Mouse (Mus musculus) liver, postnatal 0 days (tissue): ENCODE measurements around the gene Pspn.

Experiments used
- CTCF ChIP-seq: sonication (generic); IDR thresholded peaks from 2 replicates; pipeline ENCODE4 v1.5.1; 2016; ENCODE audit warnings: antibody characterized with exemption, low read depth
- EP300 ChIP-seq: IDR thresholded peaks from 2 replicates; pipeline ENCODE4 v1.6.1; 2016; ENCODE audit warnings: antibody characterized with exemption, low read depth, mild to moderate bottlenecking

DNA sequence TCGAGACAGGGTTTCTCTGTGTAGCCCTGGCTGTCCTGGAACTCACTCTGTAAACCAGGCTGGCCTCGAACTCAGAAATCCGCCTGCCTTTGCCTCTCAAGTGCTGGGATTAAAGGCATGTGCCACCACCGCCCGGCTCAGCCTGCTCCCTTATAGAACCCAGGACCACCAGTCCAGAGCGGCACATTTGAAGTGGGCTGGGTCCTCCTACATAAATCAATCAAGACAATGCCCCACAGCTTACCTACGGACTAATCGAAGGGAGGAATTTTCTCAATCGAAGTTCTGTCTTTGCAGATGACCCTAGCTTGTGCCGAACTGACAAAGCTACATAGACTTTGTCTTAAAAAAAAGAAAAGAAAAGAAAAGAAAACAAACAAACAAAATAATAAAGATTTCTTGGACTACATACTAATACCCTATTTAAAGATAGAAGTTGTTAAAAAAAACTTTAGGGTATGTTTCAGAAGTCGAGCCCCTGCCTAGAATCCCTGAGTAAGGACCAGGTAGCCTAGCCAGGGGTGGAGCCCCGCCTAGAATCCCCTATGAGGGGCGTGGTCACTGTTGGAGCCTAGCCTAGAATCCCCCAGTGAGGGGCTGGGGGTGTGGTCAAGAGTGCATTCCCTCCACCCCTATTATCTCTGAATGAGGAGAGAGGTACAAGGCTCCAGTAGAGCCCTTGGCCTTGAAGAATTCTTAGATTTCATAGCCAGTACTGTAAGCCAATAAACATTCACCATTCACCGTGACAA lies 25.7 kb downstream of the Pspn start:
- TF ChIP-seq CTCF, result no peak
- no peak for TF ChIP-seq EP300
